Mouse (Mus musculus): ENCODE results near the gene Fkbp11.

DNA sequence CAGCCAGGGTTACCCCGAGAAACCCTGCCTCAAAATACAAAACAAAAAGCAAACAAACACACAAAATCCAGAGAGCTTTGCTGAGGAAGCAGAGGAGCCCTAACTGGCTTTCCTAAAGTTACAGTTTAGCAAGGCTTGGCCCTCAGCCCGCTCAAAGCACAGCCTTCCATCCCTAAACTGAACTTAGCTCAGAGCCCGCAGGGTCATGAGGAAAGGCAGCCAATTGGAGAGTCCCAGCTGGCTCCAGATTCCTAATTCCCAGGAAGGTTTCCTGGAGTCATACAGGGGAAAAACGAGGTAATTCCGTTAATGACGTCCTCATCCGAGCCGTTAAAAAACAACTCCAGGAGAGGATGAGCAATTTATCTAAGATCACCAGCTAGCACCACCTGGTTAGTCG is 32.3 kb downstream of the Fkbp11 start:
- TF ChIP-seq POLR2A (IDR thresholded peaks at IDR 0.05; ENCODE audit: low read depth, low read length), result no peak
- no peak for TF ChIP-seq CTCF (conservative IDR thresholded peaks at IDR 0.05; ENCODE audit: insufficient read depth, insufficient read length, low read depth, low read length)
